Mouse (Mus musculus) heart, postnatal 0 days (tissue): Measurements from ENCODE around the gene Lrmp.

ENCODE experiments used
- CTCF ChIP-seq: IDR thresholded peaks from 2 replicates; pipeline ENCODE4 v1.5.1; 2016; ENCODE audit warnings: antibody characterized with exemption, control low read depth, low read depth
- EP300 ChIP-seq: IDR thresholded peaks from 2 replicates; pipeline ENCODE4 v1.6.1; 2016; ENCODE audit warnings: antibody characterized with exemption, low read depth

- no peak for TF ChIP-seq EP300
- no peak for TF ChIP-seq CTCF
These were observed 14.1 kb downstream of the Lrmp start for GRCm38 (mm10) chr6:145129563-145129962.
